Mouse (Mus musculus): ENCODE results near the gene Gm6803. TPM values are rescaled to one million over a fixed set of nuclear protein-coding genes. Genes with fewer than 3 reads are reported as not detected.
"Not testable (repeated sequence)": the region's sequence is repeated elsewhere in the genome, so short reads cannot be mapped to it uniquely, and the experiment has no call there.

The Gm6803 gene
- polyA plus RNA-seq (2012; rRNA removed) (not detected in 2 replicates), polyA plus RNA-seq (2014; fragmentation: Nextera tagmentation; extraction: Ambion mirVana) (not detected in 2 replicates)

GRCm38 (mm10) chr12:88018671-88019070 is at the start of gene Gm6803:
Gene Gm6803 (minus strand): TSS chr12:88018771.
- H3K9ac ChIP-seq (replicated peaks); H3K4me3 ChIP-seq (ENCODE audit: insufficient read depth in 1 of 2, low read depth in 2 of 2, low read length in 2 of 2); H3K27ac ChIP-seq; H3K4me1 ChIP-seq (replicated peaks; ENCODE audit: control insufficient read depth in 2 of 2, insufficient read depth in 2 of 2, low read length in 1 of 2); H3K36me3 ChIP-seq (replicated peaks; ENCODE audit: control insufficient read depth, insufficient read depth, low read depth); ATAC-seq (ENCODE audit: insufficient read depth); H3K27me3 ChIP-seq (ENCODE audit: control insufficient read depth, insufficient read depth, low read length); H3K9me3 ChIP-seq (ENCODE audit: control insufficient read depth, low read length); DNase-seq (ENCODE audit: low read depth in 3 of 3, low spot score in 3 of 3); H3K4me2 ChIP-seq (ENCODE audit: low read depth): not testable (repeated sequence)
- WGBS (ENCODE audit: insufficient replicate concordance): 49% methylated on average over 2 of the region's 2 CpGs

GRCm38 (mm10) chr12:88045226-88045625 is 26.7 kb upstream of the Gm6803 start:
- not testable (repeated sequence) for H3K9me3 ChIP-seq (ENCODE audit: control insufficient read depth, low read length); H3K27ac ChIP-seq; H3K4me2 ChIP-seq (ENCODE audit: low read depth); H3K36me3 ChIP-seq (replicated peaks; ENCODE audit: control insufficient read depth, insufficient read depth, low read depth); H3K9ac ChIP-seq (replicated peaks); H3K4me1 ChIP-seq (replicated peaks; ENCODE audit: control insufficient read depth in 2 of 2, insufficient read depth in 2 of 2, low read length in 1 of 2); DNase-seq (ENCODE audit: low read depth in 3 of 3, low spot score in 3 of 3); H3K27me3 ChIP-seq (ENCODE audit: control insufficient read depth, insufficient read depth, low read length); ATAC-seq (ENCODE audit: insufficient read depth); H3K4me3 ChIP-seq (ENCODE audit: insufficient read depth in 1 of 2, low read depth in 2 of 2, low read length in 2 of 2)
- WGBS (ENCODE audit: insufficient replicate concordance): 40% methylated on average over 1 of the region's 1 CpGs

GRCm38 (mm10) chr12:88039703-88040102 is 21.1 kb upstream of the Gm6803 start:
- H3K27me3 ChIP-seq (ENCODE audit: control insufficient read depth, insufficient read depth, low read length); H3K9ac ChIP-seq (replicated peaks); H3K36me3 ChIP-seq (replicated peaks; ENCODE audit: control insufficient read depth, insufficient read depth, low read depth); H3K4me3 ChIP-seq (ENCODE audit: insufficient read depth in 1 of 2, low read depth in 2 of 2, low read length in 2 of 2); H3K9me3 ChIP-seq (ENCODE audit: control insufficient read depth, low read length); ATAC-seq (ENCODE audit: insufficient read depth); DNase-seq (ENCODE audit: low read depth in 3 of 3, low spot score in 3 of 3); H3K4me1 ChIP-seq (replicated peaks; ENCODE audit: control insufficient read depth in 2 of 2, insufficient read depth in 2 of 2, low read length in 1 of 2); H3K4me2 ChIP-seq (ENCODE audit: low read depth); H3K27ac ChIP-seq: not testable (repeated sequence)
- WGBS (ENCODE audit: insufficient replicate concordance): 60% methylated on average over 1 of the region's 1 CpGs

- ATAC-seq (ENCODE audit: insufficient read depth); H3K27ac ChIP-seq; H3K9ac ChIP-seq (replicated peaks); H3K27me3 ChIP-seq (ENCODE audit: control insufficient read depth, insufficient read depth, low read length); H3K4me3 ChIP-seq (ENCODE audit: insufficient read depth in 1 of 2, low read depth in 2 of 2, low read length in 2 of 2); H3K4me1 ChIP-seq (replicated peaks; ENCODE audit: control insufficient read depth in 2 of 2, insufficient read depth in 2 of 2, low read length in 1 of 2); H3K9me3 ChIP-seq (ENCODE audit: control insufficient read depth, low read length); H3K36me3 ChIP-seq (replicated peaks; ENCODE audit: control insufficient read depth, insufficient read depth, low read depth); DNase-seq (ENCODE audit: low read depth in 3 of 3, low spot score in 3 of 3); H3K4me2 ChIP-seq (ENCODE audit: low read depth): not testable (repeated sequence)
- 0 out of 2 replicates have a peak, but pooled peaks have one; percentile 8 for TF ChIP-seq CTCF (IDR thresholded peaks at IDR 0.05; ENCODE audit: low read depth)
These were observed 20.5 kb upstream of the Gm6803 start for GRCm38 (mm10) chr12:88039062-88039461.

- WGBS (ENCODE audit: insufficient replicate concordance): 64% methylated on average over 5 of the region's 5 CpGs
- not testable (repeated sequence) for H3K36me3 ChIP-seq (replicated peaks; ENCODE audit: control insufficient read depth, insufficient read depth, low read depth); ATAC-seq (ENCODE audit: insufficient read depth); H3K4me1 ChIP-seq (replicated peaks; ENCODE audit: control insufficient read depth in 2 of 2, insufficient read depth in 2 of 2, low read length in 1 of 2); H3K4me3 ChIP-seq (ENCODE audit: insufficient read depth in 1 of 2, low read depth in 2 of 2, low read length in 2 of 2); DNase-seq (ENCODE audit: low read depth in 3 of 3, low spot score in 3 of 3); H3K9me3 ChIP-seq (ENCODE audit: control insufficient read depth, low read length); H3K9ac ChIP-seq (replicated peaks); H3K27me3 ChIP-seq (ENCODE audit: control insufficient read depth, insufficient read depth, low read length); H3K27ac ChIP-seq; H3K4me2 ChIP-seq (ENCODE audit: low read depth)
These were observed 13.7 kb upstream of the Gm6803 start for GRCm38 (mm10) chr12:88032250-88032649.

- H3K4me1 ChIP-seq (replicated peaks; ENCODE audit: control insufficient read depth in 2 of 2, insufficient read depth in 2 of 2, low read length in 1 of 2); ATAC-seq (ENCODE audit: insufficient read depth); H3K9ac ChIP-seq (replicated peaks); H3K4me3 ChIP-seq (ENCODE audit: insufficient read depth in 1 of 2, low read depth in 2 of 2, low read length in 2 of 2); DNase-seq (ENCODE audit: low read depth in 3 of 3, low spot score in 3 of 3); H3K27ac ChIP-seq; H3K36me3 ChIP-seq (replicated peaks; ENCODE audit: control insufficient read depth, insufficient read depth, low read depth); H3K9me3 ChIP-seq (ENCODE audit: control insufficient read depth, low read length); H3K27me3 ChIP-seq (ENCODE audit: control insufficient read depth, insufficient read depth, low read length); H3K4me2 ChIP-seq (ENCODE audit: low read depth): not testable (repeated sequence)
- 20% methylated on average over 1 of the region's 1 CpGs for WGBS (ENCODE audit: insufficient replicate concordance)
These were observed 8.1 kb upstream of the Gm6803 start, which contains the start of gene Gm2056 for GRCm38 (mm10) chr12:88026704-88027103. Gene Gm2056 (plus strand): TSS chr12:88027004.

- ATAC-seq (ENCODE audit: insufficient read depth); H3K9ac ChIP-seq (replicated peaks); H3K4me3 ChIP-seq (ENCODE audit: insufficient read depth in 1 of 2, low read depth in 2 of 2, low read length in 2 of 2); H3K27me3 ChIP-seq (ENCODE audit: control insufficient read depth, insufficient read depth, low read length); H3K9me3 ChIP-seq (ENCODE audit: control insufficient read depth, low read length); H3K4me2 ChIP-seq (ENCODE audit: low read depth); H3K4me1 ChIP-seq (replicated peaks; ENCODE audit: control insufficient read depth in 2 of 2, insufficient read depth in 2 of 2, low read length in 1 of 2); H3K36me3 ChIP-seq (replicated peaks; ENCODE audit: control insufficient read depth, insufficient read depth, low read depth); H3K27ac ChIP-seq; DNase-seq (ENCODE audit: low read depth in 3 of 3, low spot score in 3 of 3): not testable (repeated sequence)
- WGBS (ENCODE audit: insufficient replicate concordance): no CpG with 5 or more reads among the region's 1 CpGs
These were observed 7.0 kb downstream of the Gm6803 start, which contains the start of gene Gm2075 for GRCm38 (mm10) chr12:88011548-88011947. Gene Gm2075 (plus strand): TSS chr12:88011848.

GRCm38 (mm10) chr12:88004118-88004517 is 14.5 kb downstream of the Gm6803 start:
- ATAC-seq (ENCODE audit: insufficient read depth): not testable (repeated sequence)
- 26% methylated on average over 3 of the region's 3 CpGs for WGBS (ENCODE audit: insufficient replicate concordance)

More at GRCm38 (mm10) chr12:88004118-88004517, 14.5 kb downstream of the Gm6803 start:
- not testable (repeated sequence) for H3K36me3 ChIP-seq (replicated peaks; ENCODE audit: control insufficient read depth, insufficient read depth, low read depth); H3K9me3 ChIP-seq (ENCODE audit: control insufficient read depth, low read length); H3K4me3 ChIP-seq (ENCODE audit: insufficient read depth in 1 of 2, low read depth in 2 of 2, low read length in 2 of 2); H3K4me2 ChIP-seq (ENCODE audit: low read depth); H3K27ac ChIP-seq; H3K9ac ChIP-seq (replicated peaks); H3K27me3 ChIP-seq (ENCODE audit: control insufficient read depth, insufficient read depth, low read length); DNase-seq (ENCODE audit: low read depth in 3 of 3, low spot score in 3 of 3); H3K4me1 ChIP-seq (replicated peaks; ENCODE audit: control insufficient read depth in 2 of 2, insufficient read depth in 2 of 2, low read length in 1 of 2)

Measured in liver, embryonic 14.5 days (tissue).